Mouse (Mus musculus) c-Kit-positive CD71-positive TER-119-negative erythroid progenitor cells, embryonic 14.5 days (primary cell): ENCODE measurements around the gene Fcho2.

Experiments used
- DNase-seq: peaks from one replicate; pipeline ENCODE4 v3.0.0-alpha.2; 2013; ENCODE audit warnings: low read depth

Fcho2 gene

GRCm38 (mm10) chr13:98679230-98679629 is 136.0 kb downstream of the Fcho2 start:
- no peak for DNase-seq

GRCm38 (mm10) chr13:98673922-98674321 is 141.3 kb downstream of the Fcho2 start:
- DNase-seq: no peak
